Mouse (Mus musculus): Measurements from ENCODE around the gene Tmem184b. TPM values are rescaled to one million over a fixed set of nuclear protein-coding genes. Genes with fewer than 3 reads are reported as not detected.
A peak's percentile ranks its signal among the peaks of the same experiment; 100 is the strongest.

Tmem184b gene
- total RNA-seq, 2 experiments from 2014 or later = 6.4 to 30.2 TPM

DNA sequence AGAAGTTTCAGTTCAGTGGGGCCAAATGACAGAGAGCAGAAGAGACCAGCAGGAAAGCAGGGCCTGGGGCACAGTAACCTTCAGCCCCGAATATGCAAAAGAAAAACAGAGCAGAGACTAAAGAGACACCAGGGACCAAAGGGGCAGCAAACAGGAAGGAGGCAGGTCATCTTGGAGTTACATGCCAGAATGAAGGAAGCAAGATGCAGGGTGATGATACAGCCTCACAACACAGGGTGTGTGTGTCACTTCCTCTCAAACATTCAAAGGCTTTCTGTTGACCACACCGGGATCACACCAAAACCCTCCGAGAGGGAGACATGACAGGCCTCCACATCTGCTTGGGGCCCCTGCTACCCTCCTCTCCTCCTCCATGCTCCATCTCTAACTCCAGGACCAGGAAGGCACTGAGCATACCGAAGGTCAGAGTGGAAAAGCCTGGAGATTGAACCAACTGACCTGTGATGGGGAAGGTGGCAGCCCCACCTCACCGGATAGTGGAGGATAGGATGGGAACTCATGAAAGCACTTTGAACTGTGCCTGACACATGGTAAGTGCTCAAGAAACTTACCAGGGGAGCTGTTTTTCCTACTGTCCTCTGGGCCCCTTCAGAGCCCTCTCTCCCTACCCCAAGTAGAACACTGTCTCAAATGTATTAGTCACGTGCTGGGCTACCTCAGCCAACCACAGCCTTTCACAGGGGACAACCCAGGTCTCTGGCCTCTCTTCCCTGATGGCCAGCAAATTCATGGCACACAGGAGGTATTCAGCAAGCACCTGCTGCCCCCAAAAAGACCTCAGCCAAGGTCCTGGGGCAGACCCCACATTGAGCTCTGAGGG lies 3.0 kb downstream of the Tmem184b start:
- ATAC-seq (replicated peaks; ENCODE audit: poor library complexity, severe bottlenecking) = peak; percentile 48

DNA sequence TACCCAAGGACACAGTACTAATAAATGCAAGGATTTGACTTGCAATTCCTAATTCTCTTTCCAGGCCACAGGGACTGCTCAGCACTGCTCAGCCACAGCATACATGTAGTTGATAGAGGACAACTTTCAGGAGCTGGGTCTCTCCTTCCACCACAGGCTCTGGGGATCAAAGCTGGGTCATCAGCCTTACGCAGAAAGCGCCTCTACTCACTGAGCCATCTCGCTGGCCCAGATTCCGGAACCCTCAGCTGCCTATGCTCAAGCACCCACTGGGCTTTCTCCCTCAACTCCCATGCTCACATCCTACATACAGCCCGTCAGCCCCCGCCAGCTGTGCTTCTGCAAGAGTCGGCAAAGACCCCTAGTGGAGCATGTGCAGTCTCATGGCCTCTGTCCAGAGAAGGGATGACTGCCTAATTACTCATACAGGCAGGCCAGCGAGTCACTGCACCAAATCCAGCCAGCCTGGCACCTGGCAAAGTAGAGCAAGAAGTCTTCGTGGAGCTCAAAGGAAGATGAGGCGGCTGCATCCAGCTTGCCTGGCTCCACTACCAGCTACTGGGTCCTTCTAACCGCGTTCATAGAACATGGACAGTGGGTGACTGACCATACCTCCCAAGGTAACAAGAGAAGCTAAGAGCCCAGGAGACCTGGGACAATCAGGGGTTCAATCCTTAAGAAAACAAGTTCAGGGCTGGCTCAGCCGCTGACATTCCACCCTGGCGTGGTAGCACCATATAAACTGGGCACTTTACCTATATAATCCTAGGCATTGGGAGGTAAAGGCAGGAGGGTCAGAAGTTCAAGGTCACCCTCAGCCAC lies 3.9 kb downstream of the Tmem184b start:
- no peak for ATAC-seq (replicated peaks; ENCODE audit: poor library complexity, severe bottlenecking)

GRCm38 (mm10) chr15:79396736-79397135 lies 6.6 kb downstream of the Tmem184b start:
- peak; percentile 41; the same call in 1 of the 2 replicates for ATAC-seq (replicated peaks; ENCODE audit: poor library complexity, severe bottlenecking)

GRCm38 (mm10) chr15:79395281-79395680 lies 8.1 kb downstream of the Tmem184b start:
- no peak for ATAC-seq (replicated peaks; ENCODE audit: poor library complexity, severe bottlenecking)

GRCm38 (mm10) chr15:79394842-79395241 lies 8.5 kb downstream of the Tmem184b start:
- ATAC-seq (replicated peaks; ENCODE audit: poor library complexity, severe bottlenecking) = no peak

- ATAC-seq (replicated peaks; ENCODE audit: poor library complexity, severe bottlenecking) = no peak
Measured at GRCm38 (mm10) chr15:79393101-79393500, 10.3 kb downstream of the Tmem184b start.

GRCm38 (mm10) chr15:79392527-79392926 lies 10.8 kb downstream of the Tmem184b start:
- no peak for ATAC-seq (replicated peaks; ENCODE audit: poor library complexity, severe bottlenecking)

- ATAC-seq (replicated peaks; ENCODE audit: poor library complexity, severe bottlenecking) = no peak
Measured at GRCm38 (mm10) chr15:79391447-79392093, 11.8 kb downstream of the Tmem184b start.

GRCm38 (mm10) chr15:79390434-79390833 lies 12.9 kb downstream of the Tmem184b start:
- peak; percentile 45 for ATAC-seq (replicated peaks; ENCODE audit: poor library complexity, severe bottlenecking)

DNA sequence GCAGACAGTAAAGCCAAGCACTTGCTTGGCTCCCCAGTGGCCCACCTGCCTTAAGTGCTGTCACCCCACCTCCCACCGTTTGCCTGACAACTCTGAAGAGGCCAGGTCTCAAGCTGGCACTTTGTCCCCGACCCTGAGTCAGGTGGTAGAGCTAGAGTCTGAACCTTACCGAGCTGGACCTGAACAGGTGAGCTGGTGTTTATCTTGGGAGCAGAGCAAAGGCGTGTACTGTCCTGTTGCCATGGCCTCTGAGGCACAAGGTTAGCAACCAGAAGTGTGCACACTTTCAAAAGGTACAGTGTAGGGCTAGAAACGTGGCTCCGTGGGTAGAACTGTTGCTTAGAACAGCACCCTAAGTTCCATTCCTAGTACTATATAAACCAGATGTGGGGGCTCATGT lies 15.2 kb downstream of the Tmem184b start:
- no peak for ATAC-seq (replicated peaks; ENCODE audit: poor library complexity, severe bottlenecking)

DNA sequence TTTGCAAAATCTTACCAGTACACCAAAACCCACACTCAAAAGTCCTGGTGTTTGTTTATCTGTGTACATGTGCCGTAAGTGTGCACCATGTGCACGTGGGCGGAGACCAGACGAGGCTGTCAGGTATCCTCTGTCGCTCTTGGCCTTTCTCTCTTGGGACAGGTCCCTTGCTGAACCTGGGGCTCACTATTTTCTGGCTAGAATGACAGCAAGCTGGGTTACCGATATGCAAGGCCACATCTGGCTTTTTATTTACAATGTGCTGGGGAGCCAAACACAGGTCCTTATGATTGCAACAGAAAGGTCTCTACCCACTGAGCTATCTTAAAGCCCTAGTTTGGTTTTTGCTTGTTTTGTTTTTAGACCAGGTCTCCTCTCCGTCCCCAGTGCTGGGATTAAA lies 15.8 kb downstream of the Tmem184b start:
- no peak for ATAC-seq (replicated peaks; ENCODE audit: poor library complexity, severe bottlenecking)

GRCm38 (mm10) chr15:79387081-79387480 lies 16.3 kb downstream of the Tmem184b start:
- ATAC-seq (replicated peaks; ENCODE audit: poor library complexity, severe bottlenecking) = no peak

DNA sequence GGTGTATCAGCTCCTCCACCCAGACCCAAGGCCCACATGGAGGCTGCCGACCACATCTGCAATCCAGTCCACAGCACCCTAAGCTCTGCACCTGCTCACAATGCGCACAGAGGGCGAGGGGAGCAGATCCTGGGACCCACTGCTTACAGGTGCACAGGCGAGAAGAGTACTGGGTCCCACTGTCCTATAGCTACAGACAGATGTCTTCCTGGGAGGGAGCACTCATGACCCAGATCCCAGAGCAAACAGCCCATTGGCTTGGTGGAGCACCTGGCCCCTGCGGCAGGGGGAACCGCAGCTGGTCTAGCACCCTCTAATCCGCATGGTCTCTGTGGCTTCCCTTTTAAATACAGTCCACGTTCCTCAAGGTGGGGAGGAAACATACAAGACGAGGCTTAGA lies 21.7 kb downstream of the Tmem184b start:
- no peak for ATAC-seq (replicated peaks; ENCODE audit: poor library complexity, severe bottlenecking)

DNA sequence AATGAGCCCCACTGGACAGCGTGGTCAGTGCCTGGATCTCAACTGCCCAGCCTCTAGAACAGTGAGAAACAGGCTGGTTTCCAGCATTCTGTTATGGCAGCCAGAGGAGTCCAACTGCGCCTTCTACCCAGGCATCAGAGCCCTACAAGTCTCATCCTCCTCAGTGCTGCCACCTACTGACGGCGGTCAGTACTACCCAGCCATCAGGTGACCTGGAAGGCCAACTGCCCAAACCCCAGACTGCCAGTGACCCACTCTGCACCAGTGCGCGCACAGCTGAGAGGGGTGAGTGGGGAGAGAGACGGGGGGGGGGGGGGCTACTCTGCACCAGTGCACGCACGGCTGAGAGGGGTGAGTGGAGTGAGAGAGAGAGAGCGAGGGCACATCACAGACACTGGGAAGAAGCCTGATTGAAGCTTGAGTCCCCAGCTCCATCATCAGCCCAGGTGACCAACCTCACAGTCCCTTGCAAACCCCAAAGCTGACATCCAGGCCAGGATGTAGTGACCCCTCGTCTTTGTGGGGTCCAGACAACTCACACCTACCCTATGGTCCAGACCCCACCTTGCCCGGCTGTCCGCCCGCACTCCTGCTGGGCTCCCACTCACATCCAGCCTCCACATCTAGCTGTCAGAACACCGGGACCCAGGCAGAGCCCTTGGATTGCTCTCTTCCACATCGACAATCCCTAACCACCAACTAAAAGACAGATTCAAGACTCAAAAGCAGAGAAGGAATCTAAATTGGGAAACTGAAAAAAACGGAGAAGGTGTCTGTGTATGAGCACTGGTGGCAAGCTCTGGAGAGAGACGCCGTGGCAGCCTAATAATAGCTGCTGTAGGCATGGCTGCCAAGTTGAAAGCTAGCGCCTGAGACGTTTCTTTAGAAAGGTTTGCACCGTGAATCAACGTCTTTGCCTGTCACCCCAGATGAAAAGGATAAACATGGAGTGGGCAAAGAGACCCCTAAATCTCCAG lies 22.6 kb downstream of the Tmem184b start:
- peak; percentile 94 for ATAC-seq (replicated peaks; ENCODE audit: poor library complexity, severe bottlenecking)

DNA sequence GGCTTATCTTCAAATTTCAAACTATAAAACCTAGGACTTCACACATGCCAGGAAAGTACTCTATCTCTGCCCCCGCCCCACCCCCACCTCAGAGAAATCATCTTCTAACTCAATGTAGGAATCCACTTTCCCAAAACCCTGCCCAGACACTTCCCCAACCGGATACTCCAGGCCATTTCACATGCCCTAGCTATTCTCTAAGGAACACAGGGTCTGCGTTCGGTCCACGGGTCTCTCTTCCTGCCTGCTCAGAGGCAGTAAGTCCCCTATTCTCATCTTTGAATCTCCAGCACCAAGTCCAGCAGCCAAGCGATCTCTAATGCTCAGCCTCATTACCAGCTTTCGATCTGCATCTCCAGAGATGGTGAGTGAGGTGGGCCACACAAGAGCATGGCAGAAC lies 23.7 kb downstream of the Tmem184b start:
- ATAC-seq (replicated peaks; ENCODE audit: poor library complexity, severe bottlenecking) = no peak

DNA sequence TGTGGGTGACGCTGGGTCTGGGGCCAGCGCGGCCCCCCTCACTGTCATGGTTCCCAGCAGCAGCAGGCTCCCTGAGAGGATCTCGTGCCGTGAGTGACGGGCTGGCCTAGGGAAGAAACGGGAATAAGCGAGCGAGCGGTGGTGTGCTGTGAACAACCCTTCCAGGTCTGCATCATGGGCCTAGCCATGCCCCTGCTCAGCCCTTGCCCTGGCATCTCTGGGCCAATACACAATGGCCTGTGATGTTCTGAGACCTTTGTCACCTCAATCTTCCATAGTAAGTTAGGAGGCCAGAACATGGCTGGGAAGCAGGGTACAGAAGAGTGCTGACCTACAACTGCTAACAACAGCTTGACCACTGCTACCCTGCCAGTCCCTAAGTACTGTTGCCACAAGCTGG lies 24.8 kb downstream of the Tmem184b start:
- ATAC-seq (replicated peaks; ENCODE audit: poor library complexity, severe bottlenecking) = no peak

DNA sequence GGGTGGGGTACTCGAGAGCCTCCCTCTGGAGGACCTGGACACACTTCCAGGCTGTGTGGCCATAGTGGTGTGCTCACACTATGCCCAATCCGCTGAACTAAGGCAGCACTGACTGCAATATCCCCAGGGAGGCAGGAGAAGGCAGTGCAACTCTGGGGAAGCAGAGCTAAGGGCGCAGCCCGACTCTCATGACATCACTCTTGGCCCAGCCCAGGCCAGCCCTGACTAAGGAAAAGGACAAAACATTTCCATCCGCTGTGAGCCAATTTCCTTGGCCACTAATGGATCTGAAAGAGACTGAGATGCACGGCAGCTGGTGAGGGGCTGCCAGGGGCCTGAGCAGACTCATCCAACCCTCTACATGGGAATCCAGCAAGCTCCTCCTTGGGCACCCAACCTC lies 25.7 kb downstream of the Tmem184b start:
- no peak for ATAC-seq (replicated peaks; ENCODE audit: poor library complexity, severe bottlenecking)

DNA sequence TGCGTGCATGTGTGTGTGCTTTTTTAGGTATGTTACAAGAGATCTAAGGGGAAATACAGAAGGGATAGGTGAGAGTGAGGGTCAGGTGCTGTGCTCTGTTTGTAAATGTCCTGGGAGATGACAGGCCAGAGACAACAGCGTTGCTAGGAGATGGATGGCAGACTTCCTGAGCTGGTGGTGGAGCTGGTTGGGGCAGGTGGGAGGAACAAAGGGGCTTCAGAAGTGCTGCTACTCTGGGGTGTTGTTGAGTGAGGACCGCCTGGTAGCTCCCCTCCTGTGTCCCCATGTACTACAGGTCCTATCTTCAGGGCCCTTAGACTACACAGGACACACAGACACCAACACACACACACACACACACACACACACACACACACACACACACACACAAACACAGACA lies 28.6 kb downstream of the Tmem184b start:
- ATAC-seq (replicated peaks; ENCODE audit: poor library complexity, severe bottlenecking) = no peak

- ATAC-seq (replicated peaks; ENCODE audit: poor library complexity, severe bottlenecking) = peak; percentile 67
Measured at GRCm38 (mm10) chr15:79370281-79370843, 33.0 kb downstream of the Tmem184b start.

Measured in granulocyte monocyte progenitor cell, adult 5-6 weeks (primary cell).